Mouse (Mus musculus) midbrain, embryonic 16.5 days (tissue): ENCODE data around the gene Pld3. TPM values are rescaled to one million over a fixed set of nuclear protein-coding genes. Genes with fewer than 3 reads are reported as not detected.

ENCODE experiments used
- ATAC-seq: fragments of 200-750 bp; cut with Nextera tagmentation; 2 replicates; pipeline ENCODE4 v1.8.0; 2017; ENCODE audit warnings: moderate TSS enrichment
- H3K27ac ChIP-seq: fragments of 300-500 bp; sonication (generic); 2 replicates; pipeline ENCODE4 v1.5.1; 2014; ENCODE audit warnings: mild to moderate bottlenecking, low read length, mixed read lengths
- H3K27me3 ChIP-seq: fragments of 300-500 bp; sonication (generic); 2 replicates; pipeline ENCODE4 v1.6.1; 2014; ENCODE audit warnings: low read depth, low read length, mixed read lengths; ENCODE audit not compliant: control insufficient read depth, insufficient read depth
- H3K36me3 ChIP-seq: fragments of 300-500 bp; sonication (generic); 2 replicates; pipeline ENCODE4 v1.6.1; 2014; ENCODE audit warnings: mild to moderate bottlenecking, low read length, moderate library complexity, mixed read lengths; ENCODE audit not compliant: control insufficient read depth, insufficient read depth
- H3K4me1 ChIP-seq: fragments of 300-500 bp; sonication (generic); 2 replicates; pipeline ENCODE4 v1.6.1; 2014; ENCODE audit warnings: mild to moderate bottlenecking, low read length, mixed read lengths; ENCODE audit not compliant: control insufficient read depth, insufficient read depth
- H3K4me2 ChIP-seq: fragments of 300-500 bp; sonication (generic); 2 replicates; pipeline ENCODE4 v1.6.1; 2014; ENCODE audit warnings: mild to moderate bottlenecking, low read length, mixed read lengths
- H3K4me3 ChIP-seq: fragments of 300-500 bp; sonication (generic); 2 replicates; pipeline ENCODE4 v1.5.1; 2014; ENCODE audit warnings: low read depth, mild to moderate bottlenecking, low read length, moderate library complexity, mixed read lengths
- H3K9ac ChIP-seq: fragments of 300-500 bp; sonication (generic); 2 replicates; pipeline ENCODE4 v1.6.1; 2014; ENCODE audit warnings: low read depth, low read length, mixed read lengths
- H3K9me3 ChIP-seq: fragments of 300-500 bp; sonication (generic); replicated peaks from 2 replicates; pipeline ENCODE4 v1.6.1; 2014; ENCODE audit warnings: mild to moderate bottlenecking, low read length, mixed read lengths; ENCODE audit not compliant: control insufficient read depth, poor library complexity, severe bottlenecking
- WGBS: fragments of 180-500 bp; shearing (Covaris S2); extraction: QIAGEN DNeasy Blood & Tissue Kit; methylation state at CpG from one replicate; pipeline ENCODE4 v1.1.7; 2014; 5-methylcytosine and 5-hydroxymethylcytosine counted together
- polyA plus RNA-seq: library from polyadenylated mRNA; unstranded; fragments of >200 nt; fragmentation: Nextera tagmentation; extraction: Ambion mirVana; gene quantifications from 2 replicates; pipeline ENCODE4 v1.2.1, GENCODE M21; 2015

The Pld3 gene
- polyA plus RNA-seq, 1 experiment from 2014 or later, result 225 TPM

GRCm38 (mm10) chr7:27576914-27577313 lies 23.9 kb upstream of the Pld3 start:
- Histone ChIP-seq H3K9ac (no peak overlapping the region), H3K4me1 (no peaks in the 10 kb centered on the region), H3K36me3 (peaks cover 45% of the 10 kb centered on the region), H3K4me3 (no peak overlapping the region), H3K4me2 (no peak overlapping the region), H3K27me3 (no peaks in the 10 kb centered on the region), H3K9me3 (no peaks in the 10 kb centered on the region), H3K27ac (no peak overlapping the region)
- ATAC-seq, result no peak
- WGBS, result 60% methylated on average over 6 of the region's 6 CpGs

DNA sequence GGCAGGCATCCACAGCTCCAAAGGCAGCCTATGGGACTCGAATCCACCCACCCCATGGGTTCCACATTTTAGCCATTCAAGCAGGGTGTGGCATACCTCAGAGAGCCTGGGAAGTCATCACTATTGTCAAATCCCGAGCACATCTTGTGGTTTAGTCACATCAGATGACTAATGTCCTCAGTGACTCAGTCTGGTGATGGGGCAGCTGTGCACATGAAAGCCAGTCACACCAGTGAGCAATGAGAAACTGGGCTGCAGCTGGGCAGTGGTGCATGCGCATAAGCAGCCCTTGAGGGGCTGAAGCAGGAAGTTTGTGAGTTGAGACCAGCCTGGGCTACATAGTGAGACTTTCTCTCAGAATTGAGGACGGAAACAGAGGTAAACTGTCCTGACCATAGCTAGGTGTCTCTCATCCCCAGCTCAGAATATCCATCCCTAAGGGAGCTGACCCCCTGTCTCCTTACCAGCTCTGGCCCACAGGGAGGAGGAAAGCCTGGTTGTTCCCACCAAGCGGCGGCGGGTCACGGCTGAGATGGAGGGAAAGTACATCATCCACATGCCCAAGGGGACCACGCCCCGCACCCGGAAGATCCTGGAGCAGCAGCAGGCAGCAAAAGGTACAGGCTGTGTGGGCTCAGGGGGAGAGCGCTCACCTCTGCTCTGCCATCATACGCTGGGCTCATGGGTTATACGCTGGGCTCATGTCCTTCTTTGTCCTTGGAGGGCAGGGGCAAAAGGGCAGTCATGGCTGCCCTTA lies 21.3 kb upstream of the Pld3 start:
- H3K36me3 ChIP-seq, result peaks cover 45% of the 10 kb centered on the region
- no peak overlapping the region for H3K27ac ChIP-seq
- ATAC-seq, result no peak
- no peaks in the 10 kb centered on the region for H3K27me3 ChIP-seq
- no peak overlapping the region for H3K4me2 ChIP-seq
- no peaks in the 10 kb centered on the region for H3K9me3 ChIP-seq
- H3K4me1 ChIP-seq, result no peaks in the 10 kb centered on the region
- no peak overlapping the region for H3K4me3 ChIP-seq
- 95% methylated on average over 14 of the region's 14 CpGs for WGBS
- H3K9ac ChIP-seq, result no peak overlapping the region

DNA sequence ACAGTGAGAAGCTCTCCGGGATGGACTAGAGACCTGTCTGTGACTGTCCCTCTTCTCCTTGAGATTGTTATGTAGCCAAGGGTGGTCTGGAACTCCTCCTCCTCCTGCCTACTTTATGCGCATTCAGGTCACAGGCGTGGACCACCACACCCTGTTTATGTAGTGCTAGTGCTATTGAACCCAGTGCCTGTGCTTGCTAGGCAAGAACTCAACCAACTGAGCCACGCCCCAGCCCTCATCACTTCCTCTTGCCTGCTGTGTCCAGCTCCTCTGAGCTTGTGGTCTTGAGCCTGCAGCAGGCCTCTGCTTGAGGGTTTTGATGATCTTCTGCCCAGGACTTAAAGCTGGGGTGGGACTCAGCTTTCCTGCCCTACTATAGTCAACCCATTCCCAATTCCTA lies 19.1 kb upstream of the Pld3 start:
- WGBS, result 97% methylated on average over 4 of the region's 4 CpGs
- Histone ChIP-seq H3K36me3 (peaks cover 39% of the 10 kb centered on the region), H3K9me3 (no peaks in the 10 kb centered on the region), H3K27me3 (no peaks in the 10 kb centered on the region), H3K4me2 (no peak overlapping the region), H3K9ac (no peak overlapping the region), H3K4me1 (no peaks in the 10 kb centered on the region), H3K27ac (no peak overlapping the region), H3K4me3 (no peak overlapping the region)
- no peak for ATAC-seq

GRCm38 (mm10) chr7:27569580-27570224 lies 16.7 kb upstream of the Pld3 start:
- Histone ChIP-seq H3K4me2 (no peak overlapping the region), H3K9ac (no peak overlapping the region), H3K9me3 (no peaks in the 10 kb centered on the region), H3K27me3 (no peaks in the 10 kb centered on the region), H3K36me3 (peaks cover 35% of the 10 kb centered on the region), H3K27ac (no peak overlapping the region), H3K4me1 (no peaks in the 10 kb centered on the region), H3K4me3 (no peak overlapping the region)
- WGBS, result 94% methylated on average over 5 of the region's 5 CpGs
- no peak for ATAC-seq

GRCm38 (mm10) chr7:27560978-27561377 lies 8.0 kb upstream of the Pld3 start:
- no peak overlapping the region for H3K27ac ChIP-seq
- no peak overlapping the region for H3K9ac ChIP-seq
- 100% methylated on average over 1 of the region's 1 CpGs for WGBS
- peaks cover 25% of the 10 kb centered on the region for H3K36me3 ChIP-seq
- ATAC-seq, result no peak
- H3K4me3 ChIP-seq, result no peak overlapping the region
- H3K27me3 ChIP-seq, result no peaks in the 10 kb centered on the region
- no peaks in the 10 kb centered on the region for H3K9me3 ChIP-seq
- H3K4me1 ChIP-seq, result no peaks in the 10 kb centered on the region
- no peak overlapping the region for H3K4me2 ChIP-seq

DNA sequence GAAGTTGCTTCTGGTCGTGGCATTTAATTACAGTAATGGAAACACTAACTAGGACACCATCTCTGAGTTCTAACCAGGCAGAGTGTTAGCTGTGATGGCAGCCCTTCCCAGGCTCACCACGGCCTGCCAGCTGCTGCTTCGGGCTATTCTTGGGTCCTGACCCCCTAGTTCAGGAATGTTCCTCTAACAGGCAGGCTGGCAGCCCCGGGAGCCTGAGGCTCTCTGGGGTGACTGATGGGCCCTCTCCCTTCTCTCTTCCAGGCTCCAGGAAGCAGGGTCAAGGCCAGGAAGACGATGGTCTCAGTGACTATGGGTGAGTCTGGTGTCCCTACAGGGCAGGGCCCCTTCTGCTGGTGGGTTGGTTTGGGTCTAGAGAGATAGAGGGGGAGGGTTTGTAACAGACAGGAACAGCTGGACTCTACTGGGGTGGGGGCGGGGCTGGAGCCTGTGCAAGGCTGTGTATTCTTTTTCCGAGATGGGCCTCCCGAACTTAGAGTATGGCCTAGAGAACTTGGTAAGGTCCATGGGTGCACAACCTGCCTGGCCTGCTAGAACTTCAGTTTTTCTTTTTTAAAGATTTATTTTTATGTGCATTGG lies 7.4 kb upstream of the Pld3 start:
- ATAC-seq, result no peak
- no peak overlapping the region for H3K27ac ChIP-seq
- no peaks in the 10 kb centered on the region for H3K9me3 ChIP-seq
- H3K4me2 ChIP-seq, result no peak overlapping the region
- H3K4me1 ChIP-seq, result no peaks in the 10 kb centered on the region
- no peaks in the 10 kb centered on the region for H3K27me3 ChIP-seq
- H3K36me3 ChIP-seq, result peaks cover 24% of the 10 kb centered on the region
- H3K4me3 ChIP-seq, result no peak overlapping the region
- no peak overlapping the region for H3K9ac ChIP-seq
- WGBS, result 82% methylated on average over 8 of the region's 8 CpGs

- 63% methylated on average over 5 of the region's 5 CpGs for WGBS
- ATAC-seq, result no peak
These were observed 948 bp downstream of the Pld3 start for GRCm38 (mm10) chr7:27552070-27552469.

DNA sequence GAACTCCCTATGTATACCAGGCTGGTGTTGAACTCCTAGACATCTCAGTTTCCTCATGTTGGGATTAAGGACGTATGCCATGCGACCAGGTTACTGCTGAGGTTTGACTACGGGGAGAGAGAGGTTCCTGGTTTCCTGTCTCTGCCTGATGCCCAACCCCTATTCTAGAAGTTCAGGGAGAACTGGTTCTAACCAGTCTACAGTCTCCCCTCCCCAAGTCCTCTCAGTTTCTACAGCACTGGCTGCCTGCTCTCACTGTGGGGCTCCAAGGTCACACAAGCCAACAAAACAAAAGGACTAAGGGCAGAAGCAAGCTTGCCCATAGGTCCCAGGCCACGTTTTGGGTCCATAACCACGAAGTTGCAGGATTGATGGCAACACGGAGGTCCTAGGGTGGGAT lies 3.4 kb downstream of the Pld3 start:
- no peak overlapping the region for H3K4me2 ChIP-seq
- 76% methylated on average over 6 of the region's 6 CpGs for WGBS
- no peak overlapping the region for H3K9ac ChIP-seq
- no peak overlapping the region for H3K4me3 ChIP-seq
- peaks cover 18% of the 10 kb centered on the region for H3K4me1 ChIP-seq
- no peaks in the 10 kb centered on the region for H3K27me3 ChIP-seq
- H3K27ac ChIP-seq, result no peak overlapping the region
- H3K9me3 ChIP-seq, result no peaks in the 10 kb centered on the region
- no peak for ATAC-seq
- no peaks in the 10 kb centered on the region for H3K36me3 ChIP-seq

More at GRCm38 (mm10) chr7:27552070-27552469, 948 bp downstream of the Pld3 start:
- peak overlapping the region; percentile 91 for H3K4me2 ChIP-seq
- peak overlapping the region; percentile 82 for H3K4me3 ChIP-seq
- no peaks in the 10 kb centered on the region for H3K27me3 ChIP-seq
- no peak overlapping the region for H3K27ac ChIP-seq
- peaks cover 22% of the 10 kb centered on the region for H3K4me1 ChIP-seq
- no peaks in the 10 kb centered on the region; the same call in 1 of the 2 replicates for H3K36me3 ChIP-seq
- H3K9ac ChIP-seq, result peak overlapping the region; percentile 89
- H3K9me3 ChIP-seq, result no peaks in the 10 kb centered on the region
